Mouse (Mus musculus): ENCODE data around the gene St3gal6.
"Not testable (repeated sequence)": the region's sequence is repeated elsewhere in the genome, so short reads cannot be mapped to it uniquely, and the experiment has no call there.

St3gal6 gene

GRCm38 (mm10) chr16:58476363-58476762, 47.7 kb downstream of the St3gal6 start:
- DNase-seq (ENCODE audit: low read depth, low spot score) = no peak

- no peak for DNase-seq (ENCODE audit: low read depth, low spot score)
Observed at GRCm38 (mm10) chr16:58475544-58476154, 48.4 kb downstream of the St3gal6 start.

DNA sequence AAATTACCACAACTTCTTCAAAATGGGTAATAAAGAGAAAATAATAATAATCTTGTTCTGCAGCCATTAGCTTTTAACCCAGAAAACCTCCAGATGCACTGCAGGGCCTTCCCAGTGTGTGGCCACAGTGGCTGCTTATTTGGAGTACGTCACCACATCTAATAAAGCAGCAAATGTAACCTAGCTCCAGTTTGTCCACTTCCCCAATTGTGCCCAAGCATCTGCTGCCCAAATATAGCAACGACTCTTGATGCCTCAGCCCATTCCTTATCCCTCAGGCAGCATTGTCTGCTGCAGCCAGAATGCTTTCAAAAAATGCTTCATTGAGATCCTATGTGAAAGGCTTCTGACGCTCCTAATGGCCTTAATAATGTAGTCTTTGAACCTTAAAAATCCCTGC, 49.2 kb downstream of the St3gal6 start:
- DNase-seq (ENCODE audit: low read depth, low spot score) = no peak

GRCm38 (mm10) chr16:58470841-58471240, 53.2 kb downstream of the St3gal6 start:
- DNase-seq (ENCODE audit: low read depth, low spot score) = no peak

DNA sequence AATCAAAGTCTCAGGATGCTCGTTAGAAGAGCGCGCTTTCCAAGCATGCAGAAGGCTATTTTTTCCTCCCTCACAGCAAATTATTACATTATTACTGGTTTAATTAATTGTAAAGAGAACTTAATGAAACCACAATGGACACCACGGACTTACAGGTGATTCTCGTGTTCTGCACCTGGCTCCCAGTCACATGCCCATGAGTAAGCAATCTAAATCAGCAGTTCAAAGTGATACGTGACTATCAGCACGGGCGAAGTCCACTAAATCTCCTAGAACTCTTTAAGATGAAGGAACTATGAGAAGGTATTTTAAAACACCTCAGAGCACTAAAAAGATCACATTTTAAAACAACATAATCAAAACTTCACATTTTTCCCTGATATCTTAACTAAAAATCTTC, 54.0 kb downstream of the St3gal6 start:
- no peak for DNase-seq (ENCODE audit: low read depth, low spot score)

- DNase-seq (ENCODE audit: low read depth, low spot score) = no peak
Observed at GRCm38 (mm10) chr16:58465412-58465811, 58.6 kb downstream of the St3gal6 start.

DNA sequence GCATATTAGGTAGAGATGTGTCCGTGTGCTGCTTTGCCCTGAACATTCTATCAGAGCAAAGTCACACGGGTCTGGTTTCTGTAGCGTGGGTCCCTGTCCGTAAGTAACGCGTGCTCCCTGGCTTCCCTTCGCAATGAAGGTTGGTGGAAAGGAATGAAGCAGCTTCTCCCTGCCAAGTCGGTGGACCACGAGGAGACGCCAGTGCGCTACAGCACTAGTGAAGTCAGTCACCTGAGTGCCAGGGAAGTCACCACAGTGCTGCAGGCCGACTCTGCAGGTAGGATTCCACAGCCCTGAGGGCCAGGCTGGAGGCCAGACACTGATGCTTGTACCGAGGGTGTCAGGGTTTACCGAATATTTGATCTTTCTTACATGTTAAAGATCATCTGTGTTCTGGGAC, 60.0 kb downstream of the St3gal6 start:
- DNase-seq (ENCODE audit: low read depth, low spot score) = no peak

GRCm38 (mm10) chr16:58462519-58462918, 61.5 kb downstream of the St3gal6 start:
- no peak for DNase-seq (ENCODE audit: low read depth, low spot score)

DNA sequence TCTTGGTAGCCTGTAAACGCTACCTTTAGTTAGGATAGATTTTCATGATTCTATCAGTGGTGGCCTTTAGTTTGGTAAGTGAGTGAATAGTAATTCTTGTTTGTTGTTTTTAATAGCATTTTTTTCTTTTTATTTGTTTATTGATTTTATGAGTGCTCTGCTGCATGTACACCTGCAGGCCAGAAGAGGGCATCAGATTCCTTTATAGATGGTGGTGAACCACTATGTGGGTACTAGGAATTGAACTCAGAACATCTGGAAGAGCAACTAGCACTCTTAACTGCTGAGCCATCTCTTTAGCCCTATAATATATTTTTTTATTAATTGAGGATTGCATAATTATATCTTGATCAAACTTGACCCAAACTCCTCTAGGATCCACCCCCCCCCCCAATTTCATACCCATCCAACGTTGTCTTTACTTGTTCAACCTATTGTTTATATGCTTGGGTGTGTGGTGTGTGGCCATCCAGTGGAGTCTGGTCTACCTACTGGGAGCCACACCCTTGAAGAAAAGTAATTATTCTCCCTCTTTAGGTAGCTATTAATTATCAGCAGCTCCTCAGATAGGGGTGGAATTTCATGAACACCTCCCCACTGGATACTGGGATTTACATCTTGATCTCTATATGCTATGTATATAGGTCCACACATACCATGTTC, 62.1 kb downstream of the St3gal6 start:
- DNase-seq (ENCODE audit: low read depth, low spot score) = peak; percentile 34

GRCm38 (mm10) chr16:58460386-58460785, 63.7 kb downstream of the St3gal6 start:
- no peak for DNase-seq (ENCODE audit: low read depth, low spot score)

DNA sequence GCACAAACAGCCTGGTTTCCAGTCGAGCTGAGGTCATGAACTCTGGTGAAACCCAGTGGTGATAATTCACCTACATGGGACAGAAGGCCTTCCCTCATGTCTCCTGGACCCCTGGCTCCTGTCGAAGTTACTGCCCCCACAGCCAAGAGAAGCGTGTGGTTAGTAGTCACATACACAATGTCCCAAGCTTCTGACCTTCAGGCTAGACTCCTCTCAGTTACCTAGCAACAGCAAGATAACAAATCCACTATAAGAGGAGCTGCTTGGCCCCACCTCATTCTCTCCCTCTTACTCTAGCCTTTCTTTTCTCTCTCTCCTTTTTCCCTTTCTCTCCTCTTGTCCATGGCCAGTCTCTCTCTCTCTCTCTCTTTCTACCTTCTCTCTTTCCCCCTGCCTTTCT, 64.1 kb downstream of the St3gal6 start:
- not testable (repeated sequence) for DNase-seq (ENCODE audit: low read depth, low spot score)

GRCm38 (mm10) chr16:58456991-58457390, 67.1 kb downstream of the St3gal6 start:
- no peak for DNase-seq (ENCODE audit: low read depth, low spot score)

DNA sequence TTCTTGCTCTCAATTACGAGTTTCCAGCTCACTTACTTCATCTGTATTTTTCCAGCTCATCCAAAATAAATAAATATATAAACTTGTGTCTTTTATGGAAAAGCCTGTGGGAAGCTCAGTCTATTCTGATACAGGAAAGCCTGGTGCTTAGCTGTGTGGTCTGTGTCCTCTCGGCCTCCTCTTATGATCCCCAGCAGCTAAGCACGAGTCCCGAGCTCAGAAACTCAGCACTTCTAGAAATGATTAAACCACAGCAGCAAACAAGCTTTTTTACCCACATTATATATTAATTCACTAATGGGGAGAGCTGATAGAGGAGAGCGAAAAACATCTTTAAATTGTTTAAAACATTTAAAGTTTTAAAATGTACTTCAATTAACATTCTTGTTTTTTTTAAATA, 67.6 kb downstream of the St3gal6 start:
- no peak for DNase-seq (ENCODE audit: low read depth, low spot score)

- no peak for DNase-seq (ENCODE audit: low read depth, low spot score)
Observed at GRCm38 (mm10) chr16:58455118-58455517, 68.9 kb downstream of the St3gal6 start.

DNA sequence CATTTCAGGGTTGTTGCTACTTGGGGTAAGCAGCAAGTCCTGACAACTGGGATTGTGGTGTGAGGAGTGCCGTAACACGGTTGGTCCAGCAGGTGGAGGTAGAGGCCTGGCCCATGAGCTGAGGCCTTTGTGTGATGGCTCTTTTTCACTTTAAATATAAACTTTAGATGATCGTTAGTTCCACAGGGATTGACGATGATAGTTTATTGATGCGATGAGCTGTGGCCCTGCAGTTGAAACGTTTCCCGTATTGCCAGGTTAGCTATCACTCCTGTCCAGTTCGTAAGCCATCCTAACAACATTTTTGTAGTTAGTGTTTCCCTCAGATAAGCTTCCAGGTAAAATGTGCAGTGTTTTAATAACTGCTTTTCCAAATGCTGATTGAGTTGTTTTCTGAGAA, 69.4 kb downstream of the St3gal6 start:
- DNase-seq (ENCODE audit: low read depth, low spot score) = peak; percentile 60

GRCm38 (mm10) chr16:58453820-58454219, 70.2 kb downstream of the St3gal6 start:
- DNase-seq (ENCODE audit: low read depth, low spot score) = no peak

DNA sequence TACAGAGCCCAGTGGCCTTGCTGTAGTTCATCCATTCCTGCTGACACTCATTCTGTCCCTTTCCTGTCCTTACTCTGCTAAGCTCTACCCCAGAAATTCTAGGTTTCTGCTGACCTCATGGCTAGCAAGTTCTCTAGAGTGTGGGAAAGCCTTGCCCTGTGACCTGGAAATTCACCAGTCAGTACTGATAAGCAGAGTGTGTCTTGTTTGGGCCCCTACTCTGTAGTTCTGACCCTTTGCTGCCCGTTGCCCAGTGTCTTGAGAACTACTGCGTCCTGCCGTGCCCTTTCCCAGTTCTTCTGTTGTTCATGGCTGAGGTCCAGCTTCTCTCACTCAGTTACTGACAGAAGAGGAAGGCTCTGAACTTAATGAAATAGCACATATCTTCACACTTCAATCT, 70.9 kb downstream of the St3gal6 start:
- no peak for DNase-seq (ENCODE audit: low read depth, low spot score)

GRCm38 (mm10) chr16:58451647-58452046, 72.4 kb downstream of the St3gal6 start:
- no peak for DNase-seq (ENCODE audit: low read depth, low spot score)

DNA sequence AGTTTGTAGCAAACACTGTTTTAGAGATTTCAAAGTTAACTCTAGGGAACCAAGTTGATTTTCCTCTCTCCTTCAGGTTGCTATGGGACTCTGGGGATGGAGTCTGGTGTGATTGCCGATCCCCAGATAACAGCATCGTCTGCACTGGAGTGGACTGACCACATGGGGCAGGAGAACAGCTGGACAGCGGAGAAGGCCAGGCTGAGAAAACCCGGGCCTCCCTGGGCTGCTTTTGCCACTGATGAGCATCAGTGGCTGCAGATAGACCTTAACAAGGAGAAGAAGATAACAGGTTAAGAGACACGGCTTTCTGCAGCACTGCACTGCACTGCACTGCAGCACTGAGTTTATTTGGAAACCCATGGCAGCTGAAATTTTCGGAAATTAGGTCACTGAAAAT, 73.4 kb downstream of the St3gal6 start:
- no peak for DNase-seq (ENCODE audit: low read depth, low spot score)

DNA sequence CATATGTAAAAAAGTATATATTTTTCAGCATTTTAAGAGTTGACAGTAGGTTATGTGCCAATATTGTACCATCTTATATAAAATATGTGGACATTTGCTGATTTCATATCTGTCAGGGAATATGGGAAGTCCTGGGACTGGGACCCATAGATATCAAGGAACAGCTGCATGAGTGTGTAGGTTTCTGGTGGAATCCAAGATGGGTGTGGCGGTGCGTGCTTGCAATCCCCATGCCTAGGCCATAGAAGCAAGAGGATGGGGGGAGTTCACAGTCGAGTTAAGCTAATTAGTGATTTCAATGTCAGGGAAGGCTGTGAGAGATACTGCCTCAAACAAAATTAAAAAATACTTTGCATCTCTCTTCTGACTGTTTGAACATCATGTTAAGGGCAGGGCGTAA, 75.0 kb downstream of the St3gal6 start:
- DNase-seq (ENCODE audit: low read depth, low spot score) = no peak

- no peak for DNase-seq (ENCODE audit: low read depth, low spot score)
Observed at GRCm38 (mm10) chr16:58446281-58447259, 77.5 kb downstream of the St3gal6 start.

DNA sequence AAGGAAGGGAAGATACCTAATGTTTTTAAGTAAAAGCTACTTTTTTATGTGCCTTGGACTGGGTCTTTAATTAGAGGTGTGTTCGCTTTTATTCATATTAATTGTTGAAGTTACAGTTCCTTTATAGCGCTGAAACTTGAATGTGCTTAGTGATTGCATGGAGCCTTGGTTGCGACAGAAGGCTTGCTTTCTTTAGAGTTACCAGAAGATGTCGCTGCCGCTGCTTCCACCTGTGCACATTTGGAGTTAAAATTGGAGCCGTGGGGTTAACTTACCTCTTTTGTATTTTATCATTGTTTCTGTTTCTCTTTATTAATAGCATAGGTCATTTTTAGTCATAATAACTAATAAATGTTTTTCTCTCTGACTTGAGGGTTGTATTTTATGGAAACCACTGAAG, 79.3 kb downstream of the St3gal6 start:
- no peak for DNase-seq (ENCODE audit: low read depth, low spot score)
